Mouse (Mus musculus) left cerebral cortex, postnatal 4 days (tissue): ENCODE data around the gene Fam185a. TPM values are rescaled to one million over a fixed set of nuclear protein-coding genes. Genes with fewer than 3 reads are reported as not detected.

ENCODE experiments used
- DNase-seq: peaks from one replicate; pipeline ENCODE4 v3.0.0-alpha.2; 2022
- intact Hi-C: fragments of 180-260 bp; cut with DNase I; formaldehyde crosslinking; loops from one replicate; pipeline ENCODE4 v1.15.1; 2025
- total RNA-seq, 2 experiments: library from RNA; stranded (reverse); gene quantifications; 2 replicates each; pipeline ENCODE4 v1.2.3; 2021

The Fam185a gene
- total RNA-seq, 2 experiments from 2014 or later = 11.4 to 13.9 TPM

GRCm38 (mm10) chr5:21420609-21421008 lies 4.1 kb upstream of the Fam185a start:
- no peak for DNase-seq
- intact Hi-C loops = loop anchor here (5.0 kb wide), 1 partner anchor 158 kb away; no protein-coding TSS in a partner anchor

- no peak for DNase-seq
- intact Hi-C loops = no loop called here
These were observed 1.9 kb downstream of the Fam185a start for GRCm38 (mm10) chr5:21426666-21427065.

- intact Hi-C loops = loop anchor here (2.0 kb wide), 1 partner anchor 206 kb away; no protein-coding TSS in a partner anchor
- DNase-seq = peak; percentile 14
These were observed 9.6 kb downstream of the Fam185a start for GRCm38 (mm10) chr5:21434148-21434929.

- no peak for DNase-seq
These were observed 11.8 kb downstream of the Fam185a start for GRCm38 (mm10) chr5:21436471-21436975.

GRCm38 (mm10) chr5:21438428-21438827 lies 13.7 kb downstream of the Fam185a start:
- DNase-seq = no peak
- intact Hi-C loops = loop anchor here (5.0 kb wide), 1 partner anchor 149 kb away; no protein-coding TSS in a partner anchor

More at GRCm38 (mm10) chr5:21436471-21436975, 11.8 kb downstream of the Fam185a start:
- intact Hi-C loops = loop anchor here (5.0 kb wide), 1 partner anchor 151 kb away; no protein-coding TSS in a partner anchor

GRCm38 (mm10) chr5:21439446-21440110 lies 14.8 kb downstream of the Fam185a start:
- DNase-seq = no peak
- intact Hi-C loops = loop anchor here (5.0 kb wide), 1 partner anchor 148 kb away; no protein-coding TSS in a partner anchor

GRCm38 (mm10) chr5:21440833-21441530 lies 16.2 kb downstream of the Fam185a start:
- DNase-seq = peak; percentile 54

GRCm38 (mm10) chr5:21467387-21467786 lies 42.6 kb downstream of the Fam185a start:
- intact Hi-C loops = no loop called here
- DNase-seq = no peak

More at GRCm38 (mm10) chr5:21440833-21441530, 16.2 kb downstream of the Fam185a start:
- intact Hi-C loops = no loop called here

GRCm38 (mm10) chr5:21468100-21468499 lies 43.3 kb downstream of the Fam185a start:
- no peak for DNase-seq
- intact Hi-C loops = no loop called here

- intact Hi-C loops = no loop called here
- no peak for DNase-seq
These were observed 53.7 kb downstream of the Fam185a start for GRCm38 (mm10) chr5:21478428-21478827.

GRCm38 (mm10) chr5:21479746-21480145 lies 55.0 kb downstream of the Fam185a start:
- DNase-seq = no peak
- intact Hi-C loops = no loop called here

- DNase-seq = no peak
- intact Hi-C loops = no loop called here
These were observed 56.8 kb downstream of the Fam185a start for GRCm38 (mm10) chr5:21481521-21481920.

- intact Hi-C loops = no loop called here
These were observed 57.9 kb downstream of the Fam185a start for GRCm38 (mm10) chr5:21482446-21483222.

GRCm38 (mm10) chr5:21483275-21483674 lies 58.5 kb downstream of the Fam185a start:
- intact Hi-C loops = no loop called here
- no peak for DNase-seq

More at GRCm38 (mm10) chr5:21482446-21483222, 57.9 kb downstream of the Fam185a start:
- peak; percentile 27 for DNase-seq

- intact Hi-C loops = no loop called here
- no peak for DNase-seq
These were observed 60.6 kb downstream of the Fam185a start for GRCm38 (mm10) chr5:21485197-21485829.

- no peak for DNase-seq
- intact Hi-C loops = no loop called here
These were observed 62.0 kb downstream of the Fam185a start for GRCm38 (mm10) chr5:21486798-21487197.

GRCm38 (mm10) chr5:21487306-21487705 lies 62.5 kb downstream of the Fam185a start:
- intact Hi-C loops = no loop called here
- no peak for DNase-seq

GRCm38 (mm10) chr5:21487716-21488115 lies 63.0 kb downstream of the Fam185a start:
- intact Hi-C loops = no loop called here

GRCm38 (mm10) chr5:21488506-21488905 lies 63.7 kb downstream of the Fam185a start:
- DNase-seq = no peak
- intact Hi-C loops = no loop called here

More at GRCm38 (mm10) chr5:21487716-21488115, 63.0 kb downstream of the Fam185a start:
- peak; percentile 66 for DNase-seq
